Mouse (Mus musculus) yolk sac, embryonic 10.5 days (tissue): ENCODE measurements at regions not wholly inside any gene's neighbourhood (a gene's known extent, or its start where the extent isn't known, plus 50 kb on each side); places are given as distances from the start of the nearest gene placed in this dataset.

Experiments used
- DNase-seq: peaks from one replicate; pipeline ENCODE4 v3.0.0-alpha.2; 2017; ENCODE audit warnings: low spot score

- DNase-seq = no peak
These were observed 392.5 kb upstream of the Tenm3 start for GRCm38 (mm10) chr8:49236021-49236821.

GRCm38 (mm10) chr8:49223841-49224420 is 380.2 kb upstream of the Tenm3 start:
- DNase-seq = no peak

GRCm38 (mm10) chr8:49195333-49195640 is 351.5 kb upstream of the Tenm3 start:
- DNase-seq = no peak

- no peak for DNase-seq
These were observed 351.0 kb upstream of the Tenm3 start for GRCm38 (mm10) chr8:49194592-49195332.

DNA sequence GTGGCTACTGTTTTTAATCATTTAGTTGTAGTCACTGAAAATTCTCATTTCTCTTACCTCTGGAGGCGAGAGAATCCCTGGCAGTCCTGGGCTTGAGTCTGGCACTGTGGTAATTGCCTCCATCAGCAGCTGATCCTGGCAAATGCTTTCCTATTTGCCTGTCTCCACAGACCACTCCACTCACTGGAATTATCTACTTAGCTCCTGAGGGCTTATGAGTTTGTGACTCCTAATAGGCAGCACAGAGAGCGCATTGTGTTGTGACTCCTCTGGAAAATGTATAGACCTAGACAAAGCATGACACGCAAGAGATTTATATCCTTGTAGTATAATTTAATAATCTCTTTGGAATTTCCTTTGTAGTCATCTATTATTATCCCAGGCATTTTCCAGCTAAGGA is 343.1 kb upstream of the Tenm3 start:
- no peak for DNase-seq

- no peak for DNase-seq
These were observed 331.6 kb upstream of the Tenm3 start for GRCm38 (mm10) chr8:49175386-49175785.

DNA sequence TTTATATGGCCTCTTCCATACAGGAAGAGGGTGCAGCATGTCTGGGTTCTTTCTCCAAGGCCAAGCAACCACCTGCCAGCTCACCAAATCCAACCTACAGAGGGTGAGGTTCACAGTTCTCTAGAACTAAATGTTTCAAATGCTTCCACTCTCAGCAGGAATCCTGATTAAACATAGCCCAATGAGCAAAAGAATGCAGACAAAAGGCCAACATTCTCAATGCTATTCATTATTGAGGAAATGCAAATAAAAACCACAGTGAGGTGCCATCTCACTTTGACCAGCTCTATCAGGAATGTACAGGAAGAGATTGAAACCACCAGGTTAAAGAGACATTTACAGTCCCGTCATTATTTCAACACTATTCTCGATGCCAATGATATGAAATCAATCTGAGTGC is 331.2 kb upstream of the Tenm3 start:
- no peak for DNase-seq

GRCm38 (mm10) chr8:49159318-49159717 is 315.6 kb upstream of the Tenm3 start:
- DNase-seq = no peak

GRCm38 (mm10) chr8:49158201-49158600 is 314.4 kb upstream of the Tenm3 start:
- DNase-seq = no peak

GRCm38 (mm10) chr8:49136503-49137044 is 292.8 kb upstream of the Tenm3 start:
- DNase-seq = no peak

- DNase-seq = no peak
These were observed 265.3 kb upstream of the Tenm3 start for GRCm38 (mm10) chr8:49109095-49109494.

DNA sequence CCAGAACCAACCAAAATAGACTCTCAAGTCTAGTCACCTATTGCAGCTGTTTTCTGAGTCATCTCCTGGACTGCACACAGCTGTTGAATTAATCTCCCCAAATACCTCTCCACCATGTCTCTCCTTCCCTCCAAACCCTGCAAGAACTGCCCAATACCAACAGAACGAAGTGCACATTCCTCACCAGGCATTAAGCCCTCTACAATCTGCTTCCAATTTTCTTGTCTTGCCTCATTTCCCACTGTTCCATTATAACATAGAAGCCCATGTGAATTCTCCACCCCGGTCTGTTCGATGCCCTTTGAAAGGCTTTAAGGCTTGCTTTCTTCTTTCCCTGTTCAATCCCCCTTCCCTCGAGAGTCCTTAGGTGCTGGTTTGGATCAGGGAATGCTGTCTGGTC is 264.9 kb upstream of the Tenm3 start:
- no peak for DNase-seq

- DNase-seq = no peak
These were observed 262.8 kb upstream of the Tenm3 start for GRCm38 (mm10) chr8:49106531-49106930.

DNA sequence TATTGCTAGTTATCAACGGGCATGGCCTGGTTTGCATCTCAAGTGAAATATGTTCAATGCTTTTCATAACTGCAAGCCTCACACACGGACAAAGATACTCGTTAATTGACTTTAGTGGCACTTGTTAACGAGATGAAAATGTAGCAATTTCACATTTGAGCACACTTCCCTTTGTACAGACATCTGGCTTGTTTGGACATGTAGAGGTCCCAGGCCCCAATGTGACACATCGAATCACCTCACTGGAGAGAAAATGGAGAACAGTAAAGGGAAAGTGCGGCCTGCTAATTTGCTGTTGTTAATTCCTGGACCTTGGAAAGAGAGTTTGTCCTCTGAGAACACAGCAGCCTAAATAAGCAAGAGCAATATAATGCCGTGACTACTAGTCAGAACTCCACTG is 257.4 kb upstream of the Tenm3 start:
- DNase-seq = no peak

DNA sequence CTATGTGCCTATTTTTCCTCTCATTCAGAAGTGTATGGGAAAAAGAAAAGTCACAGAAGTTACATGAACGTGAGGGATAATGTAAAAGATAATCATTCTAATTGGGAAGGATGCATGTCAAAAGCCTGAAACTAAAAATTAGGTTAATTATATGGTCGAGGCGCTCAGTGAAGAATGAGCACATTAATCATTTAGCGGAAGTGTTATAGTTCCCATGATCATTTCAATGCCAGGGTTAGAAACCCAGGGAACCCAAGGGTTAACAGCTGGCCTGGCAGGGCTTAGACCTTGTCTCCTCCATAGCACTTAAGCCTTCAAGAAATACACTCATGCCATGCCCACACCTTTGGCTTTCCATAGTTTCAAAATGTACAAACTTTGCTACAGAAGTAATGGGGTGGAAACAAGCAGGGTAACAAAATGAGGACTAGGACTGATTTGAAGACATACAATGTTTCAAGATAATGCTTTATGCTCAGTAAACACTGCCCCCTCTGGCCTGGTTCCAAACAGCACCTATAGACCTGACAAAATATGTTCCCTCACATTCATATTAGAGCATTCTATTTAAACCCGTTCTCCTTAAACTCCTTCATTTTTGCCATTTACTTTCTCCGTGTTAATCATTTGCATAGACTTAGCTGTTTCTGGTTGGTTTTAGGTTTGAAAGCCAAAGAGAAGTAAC is 240.6 kb upstream of the Tenm3 start:
- no peak for DNase-seq

DNA sequence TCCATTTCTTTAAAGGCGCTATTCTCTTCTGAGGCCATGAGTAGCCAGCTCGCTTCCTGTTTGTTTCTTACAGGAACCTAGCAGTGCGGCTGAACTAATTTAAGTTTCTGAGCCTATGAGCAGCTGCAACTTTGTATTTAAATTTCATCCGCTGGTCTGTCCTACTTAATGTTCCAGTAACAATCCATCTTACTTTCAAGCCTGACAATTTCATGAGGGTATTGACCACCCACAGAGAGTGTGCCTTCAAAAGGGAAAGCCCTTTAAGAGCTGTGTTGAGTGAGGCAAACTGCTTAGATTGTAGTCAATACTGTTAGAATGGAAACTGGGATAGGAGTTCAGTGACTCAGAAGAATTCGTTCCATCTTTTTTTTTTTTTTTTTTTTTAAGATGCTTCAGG is 225.7 kb upstream of the Tenm3 start:
- no peak for DNase-seq

- no peak for DNase-seq
These were observed 219.5 kb upstream of the Tenm3 start for GRCm38 (mm10) chr8:49063256-49063655.

DNA sequence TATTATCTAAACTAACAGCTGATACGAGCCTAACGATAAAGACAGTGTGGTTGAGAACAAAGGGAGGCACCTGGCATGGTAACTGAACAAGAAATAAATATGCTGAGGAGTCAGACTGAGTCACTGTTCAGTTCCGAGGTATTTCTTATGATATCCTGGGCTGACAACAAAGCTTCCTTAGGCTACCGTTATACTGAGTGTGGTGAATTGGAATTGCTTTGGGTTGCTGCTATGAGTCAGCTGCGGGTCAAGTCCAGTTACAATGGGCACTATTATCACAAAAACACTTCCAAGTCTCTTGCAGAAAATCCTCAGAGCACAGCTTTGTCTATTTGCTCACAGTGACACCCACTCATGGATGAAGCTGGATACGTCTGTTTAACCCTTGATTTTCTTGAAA is 199.5 kb upstream of the Tenm3 start:
- no peak for DNase-seq

- DNase-seq = no peak
These were observed 192.4 kb upstream of the Tenm3 start for GRCm38 (mm10) chr8:49035970-49036700.

DNA sequence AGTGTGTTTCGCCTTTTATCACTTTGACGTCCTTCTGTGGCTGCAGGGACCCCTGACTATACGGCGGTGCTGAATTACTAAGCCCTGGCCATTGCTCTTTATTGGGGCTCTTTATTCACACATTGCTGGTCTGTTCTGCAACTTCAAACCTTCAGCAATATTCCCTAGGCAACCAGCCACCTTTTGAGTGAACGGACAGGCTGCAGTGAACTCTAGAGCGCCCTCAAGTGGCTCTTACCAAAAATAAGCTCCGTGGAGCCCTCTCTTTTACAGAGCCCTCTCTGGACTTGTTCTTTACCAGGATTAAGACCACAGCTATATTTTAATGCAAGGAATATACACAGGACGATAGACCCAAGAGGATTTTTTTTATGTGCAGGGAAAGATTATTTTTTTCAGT is 191.8 kb upstream of the Tenm3 start:
- no peak for DNase-seq

DNA sequence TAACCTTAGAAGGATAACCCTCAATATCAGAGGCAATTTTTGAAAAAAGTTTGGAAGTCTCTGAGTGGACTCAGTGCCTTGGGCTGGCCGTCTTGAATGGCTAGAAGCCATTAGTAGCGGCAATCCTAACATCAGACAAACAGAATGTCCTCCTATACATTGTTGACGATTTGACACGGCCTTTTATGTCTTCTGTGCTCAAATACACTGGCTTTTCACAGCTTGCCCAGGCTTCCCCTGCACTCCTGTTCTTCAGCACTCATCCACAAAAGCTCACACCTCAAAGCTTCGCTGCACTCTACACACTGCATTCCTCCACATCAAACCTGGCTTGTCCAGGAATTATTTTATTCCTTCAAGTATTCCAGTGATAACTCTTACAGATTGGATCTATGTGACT is 186.5 kb upstream of the Tenm3 start:
- no peak for DNase-seq

DNA sequence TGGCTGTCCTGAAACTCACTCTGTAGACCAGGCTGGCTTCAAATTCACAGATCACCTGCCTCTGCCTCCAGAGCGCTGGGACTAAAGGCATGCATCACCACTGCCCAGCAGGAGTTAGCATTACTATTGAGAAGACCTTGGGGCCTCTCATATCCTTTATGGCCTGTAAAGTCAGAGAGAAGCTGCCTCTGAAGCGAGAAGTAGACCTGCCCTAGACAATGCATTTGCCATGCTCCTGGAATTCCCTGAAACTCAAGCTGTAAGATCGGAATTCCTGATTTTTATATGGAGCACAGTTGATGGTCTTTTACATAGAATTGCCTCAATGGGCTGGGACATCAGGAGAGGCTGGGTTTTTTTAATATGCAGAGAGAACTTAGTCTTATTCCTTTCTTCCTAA is 174.0 kb upstream of the Tenm3 start:
- no peak for DNase-seq
